Mouse (Mus musculus) naive thymus-derived CD4-positive, alpha-beta T cell, adult 2 months (primary cell): ENCODE results near the gene Tst.

Source experiments
- DNase-seq: peaks from one replicate; pipeline ENCODE4 v3.0.0-alpha.2; 2011; ENCODE audit warnings: low read depth

Gene Tst

GRCm38 (mm10) chr15:78385564-78385963 lies 20.1 kb downstream of the Tst start:
- no peak for DNase-seq

- no peak for DNase-seq
Measured at GRCm38 (mm10) chr15:78384220-78385116, 21.2 kb downstream of the Tst start.

GRCm38 (mm10) chr15:78383450-78384219 lies 22.1 kb downstream of the Tst start:
- DNase-seq, result no peak

DNA sequence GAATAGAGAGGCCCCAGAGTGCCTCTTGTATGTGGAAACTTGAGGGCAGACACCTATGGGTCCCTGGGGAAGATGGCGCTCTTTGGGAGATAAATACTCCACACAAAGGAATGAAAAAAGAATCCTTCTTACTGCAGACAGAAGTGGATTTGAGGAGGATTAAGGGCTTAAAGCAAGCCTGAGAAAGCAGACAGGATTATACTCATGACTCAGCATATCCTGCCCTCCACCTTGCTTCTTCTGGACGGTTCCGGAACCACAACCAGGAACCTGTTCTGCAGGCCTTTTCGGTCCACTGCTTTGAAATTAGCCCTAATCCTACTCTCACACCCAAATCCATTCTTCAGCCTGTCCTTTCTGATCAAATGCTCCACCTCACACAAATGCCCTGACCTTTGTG lies 23.6 kb downstream of the Tst start:
- no peak for DNase-seq

- DNase-seq, result no peak
Measured at GRCm38 (mm10) chr15:78380741-78381140, 25.0 kb downstream of the Tst start.

DNA sequence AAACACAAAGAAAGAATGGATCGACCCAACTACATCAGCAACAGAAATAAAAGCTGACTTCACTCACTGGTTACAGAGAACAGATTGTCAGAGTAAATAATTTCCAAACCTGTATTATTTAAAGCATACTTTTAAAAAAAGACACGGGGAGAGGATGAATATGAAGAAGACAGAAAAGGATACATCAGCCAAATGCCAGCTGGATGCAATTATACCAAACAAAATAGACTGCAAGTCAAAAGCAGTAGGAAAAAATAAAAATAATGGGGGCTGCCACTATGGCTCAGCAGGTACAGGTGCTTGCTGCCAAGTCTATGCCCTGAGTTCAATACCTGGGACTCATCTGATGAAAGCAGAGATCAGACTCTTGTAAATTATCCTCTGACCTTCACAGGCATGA lies 25.5 kb downstream of the Tst start:
- DNase-seq, result no peak

GRCm38 (mm10) chr15:78378556-78378955 lies 27.2 kb downstream of the Tst start:
- DNase-seq, result no peak

GRCm38 (mm10) chr15:78377859-78378258 lies 27.8 kb downstream of the Tst start:
- no peak for DNase-seq

GRCm38 (mm10) chr15:78374204-78374603 lies 31.5 kb downstream of the Tst start:
- no peak for DNase-seq

DNA sequence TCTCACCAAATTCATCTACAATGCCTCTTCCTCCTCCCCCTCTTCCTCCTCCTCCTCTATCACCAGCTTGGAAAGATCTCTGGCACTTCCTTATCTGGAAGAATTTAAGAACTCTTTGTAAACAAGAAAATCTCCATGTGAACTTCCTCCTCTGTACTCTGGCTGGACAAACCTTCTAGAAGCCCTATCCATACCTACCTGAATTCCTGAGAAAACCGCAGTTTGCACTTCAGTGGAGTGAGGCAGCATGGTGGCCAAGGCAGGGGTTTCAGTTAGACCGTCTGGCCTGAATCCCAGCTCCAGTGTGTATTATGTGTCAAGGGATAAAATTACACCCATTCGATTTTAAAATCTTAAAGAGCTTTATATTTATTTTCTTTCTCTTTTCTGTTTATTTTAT lies 32.9 kb downstream of the Tst start:
- DNase-seq, result no peak

DNA sequence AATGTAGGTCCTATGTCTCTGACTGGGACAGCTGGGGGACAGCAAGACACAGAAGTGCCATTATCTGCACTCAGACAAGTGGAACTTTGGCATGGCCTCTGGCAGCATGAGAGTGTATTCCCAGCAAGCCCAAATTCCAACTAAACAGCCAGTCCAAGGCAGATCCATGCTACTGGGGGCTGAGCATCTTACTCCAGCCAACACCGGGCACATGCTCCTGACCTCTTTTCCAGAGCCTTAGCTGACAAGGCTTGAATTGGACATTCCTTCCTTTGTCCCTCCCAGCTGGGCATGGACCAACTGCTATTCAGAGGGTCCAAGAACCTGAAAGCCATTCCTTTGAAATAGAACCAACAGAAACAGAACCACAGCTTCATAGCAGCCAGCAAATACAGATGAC lies 36.1 kb downstream of the Tst start:
- no peak for DNase-seq

DNA sequence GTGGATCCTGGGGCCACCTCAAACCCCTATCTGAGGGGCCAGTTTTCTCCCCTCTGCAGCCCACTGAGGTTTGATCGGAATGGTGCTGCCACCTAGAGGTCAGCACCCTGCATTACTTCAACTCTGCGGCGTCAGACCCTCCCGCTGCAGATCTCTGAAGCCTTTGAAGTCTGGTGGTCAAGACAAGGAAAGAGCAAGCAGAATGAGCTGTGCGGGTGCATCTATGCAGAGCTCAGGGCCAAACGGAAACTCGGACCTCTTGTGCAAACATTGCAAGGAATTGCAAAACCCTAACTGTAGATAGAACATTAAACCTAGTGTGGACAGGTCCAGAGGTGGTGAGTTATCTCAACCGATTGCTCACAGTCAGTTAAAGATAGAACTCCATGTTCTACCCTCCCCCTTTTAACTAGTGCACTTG lies 36.8 kb downstream of the Tst start:
- DNase-seq, result peak; percentile 63

- no peak for DNase-seq
Measured at GRCm38 (mm10) chr15:78367811-78368210, 37.9 kb downstream of the Tst start.

GRCm38 (mm10) chr15:78366875-78367274 lies 38.8 kb downstream of the Tst start:
- DNase-seq, result no peak

GRCm38 (mm10) chr15:78365916-78366315 lies 39.8 kb downstream of the Tst start:
- no peak for DNase-seq

DNA sequence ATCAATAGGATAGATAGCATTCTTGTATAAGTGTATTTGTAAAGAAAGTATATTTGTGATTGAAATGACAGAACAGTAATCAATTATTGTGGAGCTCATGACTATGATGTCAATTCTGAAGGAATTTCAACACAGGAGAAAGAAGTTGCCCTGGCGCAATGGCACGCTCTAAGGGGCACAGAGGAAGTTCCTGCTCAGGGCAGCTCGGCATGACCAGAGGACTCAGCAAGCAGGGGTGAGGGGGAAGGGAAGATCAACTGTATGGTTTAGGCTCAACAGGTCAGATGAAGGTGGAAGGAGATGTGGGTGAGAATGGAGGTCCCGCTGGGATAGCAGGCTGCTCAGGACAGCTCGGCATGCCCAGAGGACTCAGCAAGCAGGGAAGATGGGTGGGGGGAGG lies 50.2 kb downstream of the Tst start:
- no peak for DNase-seq

- DNase-seq, result peak; percentile 54
Measured at GRCm38 (mm10) chr15:78354958-78355357, 50.7 kb downstream of the Tst start.

- DNase-seq, result no peak
Measured at GRCm38 (mm10) chr15:78351586-78352165, 54.0 kb downstream of the Tst start.
